Mouse (Mus musculus) heart, embryonic 16.5 days (tissue): Measurements from ENCODE around the gene Pcp4l1. TPM values are rescaled to one million over a fixed set of nuclear protein-coding genes. Genes with fewer than 3 reads are reported as not detected.
"Not testable (repeated sequence)": the region's sequence is repeated elsewhere in the genome, so short reads cannot be mapped to it uniquely, and the experiment has no call there.

Experiments used
- ATAC-seq: fragments of 200-750 bp; cut with Nextera tagmentation; replicated peaks from 2 replicates; pipeline ENCODE4 v1.8.0; 2017; ENCODE audit warnings: moderate number of reproducible peaks; ENCODE audit not compliant: insufficient read depth, low FRiP score; ENCODE audit errors: extremely low read depth
- H3K27ac ChIP-seq: fragments of 300-500 bp; sonication (generic); 2 replicates; pipeline ENCODE4 v1.5.1; 2014; ENCODE audit warnings: mild to moderate bottlenecking, low read length, control low read depth, moderate library complexity
- H3K27me3 ChIP-seq: fragments of 300-500 bp; sonication (generic); 2 replicates; pipeline ENCODE4 v1.6.1; 2014; ENCODE audit warnings: low read length, mixed read lengths; ENCODE audit not compliant: control insufficient read depth, insufficient read depth
- H3K36me3 ChIP-seq: fragments of 300-500 bp; sonication (generic); 2 replicates; pipeline ENCODE4 v1.6.1; 2014; ENCODE audit not compliant: control insufficient read depth, insufficient read depth
- H3K4me1 ChIP-seq: fragments of 300-500 bp; sonication (generic); 2 replicates; pipeline ENCODE4 v1.6.1; 2014; ENCODE audit warnings: low read length, mixed read lengths; ENCODE audit not compliant: control insufficient read depth, insufficient read depth
- H3K4me2 ChIP-seq: fragments of 300-500 bp; sonication (generic); 2 replicates; pipeline ENCODE4 v1.6.1; 2014; ENCODE audit warnings: low read depth, mild to moderate bottlenecking, control low read depth, low read length
- H3K4me3 ChIP-seq: fragments of 300-500 bp; sonication (generic); 2 replicates; pipeline ENCODE4 v1.5.1; 2014; ENCODE audit warnings: mild to moderate bottlenecking, control low read depth, low read length
- H3K9ac ChIP-seq: fragments of 300-500 bp; sonication (generic); 2 replicates; pipeline ENCODE4 v1.6.1; 2014; ENCODE audit warnings: low read length, control low read depth
- H3K9me3 ChIP-seq: fragments of 300-500 bp; sonication (generic); replicated peaks from 2 replicates; pipeline ENCODE4 v1.6.1; 2016; ENCODE audit warnings: low read length; ENCODE audit not compliant: control insufficient read depth
- WGBS: fragments of 180-500 bp; shearing (Covaris S2); extraction: QIAGEN DNeasy Blood & Tissue Kit; methylation state at CpG from one replicate; pipeline ENCODE4 v1.1.7; 2014; 5-methylcytosine and 5-hydroxymethylcytosine counted together
- polyA plus RNA-seq: library from polyadenylated mRNA; unstranded; fragments of >200 nt; fragmentation: Nextera tagmentation; extraction: Ambion mirVana; gene quantifications from 2 replicates; pipeline ENCODE4 v1.2.1, GENCODE M21; 2015

Pcp4l1 gene
- 48.9 and 57.2 TPM in 2 replicates for polyA plus RNA-seq

GRCm38 (mm10) chr1:171195887-171196397 lies at the start of gene Pcp4l1:
Gene Pcp4l1 (minus strand): TSS chr1:171196268.
- no peaks in the 10 kb centered on the region for H3K36me3 ChIP-seq
- no peaks in the 10 kb centered on the region for H3K9me3 ChIP-seq
- peaks cover 32% of the 10 kb centered on the region for H3K4me1 ChIP-seq
- peak within 1 kb of the TSS; percentile 69 for H3K4me3 ChIP-seq
- 2% methylated on average over 33 of the region's 33 CpGs for WGBS
- peak within 1 kb of the TSS; percentile 83 for H3K9ac ChIP-seq
- ATAC-seq: peak; percentile 89
- peak within 1 kb of the TSS; percentile 96 for H3K4me2 ChIP-seq
- peak within 1 kb of the TSS; percentile 30; the same call in 1 of the 2 replicates for H3K27ac ChIP-seq
- H3K27me3 ChIP-seq: peaks cover 8% of the 10 kb centered on the region

DNA sequence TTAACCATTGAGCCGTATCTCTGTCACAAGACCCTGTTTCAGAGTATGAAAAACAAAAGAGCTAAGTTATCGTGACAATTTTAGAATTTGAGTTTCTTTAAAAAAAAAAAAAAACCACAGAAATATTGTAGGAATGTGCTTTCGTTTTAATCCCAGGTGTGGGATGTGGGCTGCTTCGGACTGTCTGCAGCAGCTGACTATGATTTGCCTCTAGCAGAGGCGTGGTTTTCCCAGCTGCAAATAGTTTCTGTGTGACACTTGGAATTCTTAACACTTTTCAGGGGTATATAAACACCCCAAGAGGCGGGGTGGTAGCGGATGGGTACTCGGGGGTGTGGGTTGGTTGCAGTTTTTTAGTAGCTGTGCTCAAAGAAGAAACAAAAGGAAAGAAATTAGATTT lies 49.3 kb upstream of the Pcp4l1 start:
- Histone ChIP-seq H3K4me1 (peaks cover 21% of the 10 kb centered on the region), H3K27me3 (no peaks in the 10 kb centered on the region), H3K9ac (no peak overlapping the region; the same call in 1 of the 2 replicates), H3K4me2 (no peak overlapping the region; the same call in 1 of the 2 replicates), H3K36me3 (peaks cover 26% of the 10 kb centered on the region), H3K9me3 (no peaks in the 10 kb centered on the region), H3K4me3 (no peak overlapping the region), H3K27ac (no peak overlapping the region)
- WGBS: 81% methylated on average over 8 of the region's 8 CpGs
- no peak for ATAC-seq

DNA sequence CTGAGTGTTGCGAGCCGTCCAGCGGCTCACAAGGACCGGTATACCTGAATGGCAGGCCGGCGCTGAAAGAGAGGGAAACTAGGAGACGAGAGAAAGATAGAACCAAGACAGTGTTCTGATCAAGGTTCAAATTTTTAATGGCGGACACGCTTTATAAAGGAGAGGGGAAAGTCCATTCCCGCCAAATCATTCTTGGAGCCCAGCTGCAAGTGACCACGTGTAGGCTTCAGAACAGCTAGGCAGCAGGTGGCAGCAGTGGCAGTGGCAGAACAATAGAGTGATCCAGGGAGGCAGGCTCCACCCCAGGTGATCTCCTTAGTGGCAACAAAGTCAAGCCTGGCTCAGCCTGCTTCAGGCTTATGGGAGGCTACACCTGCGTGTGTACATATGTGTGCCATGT lies 45.9 kb upstream of the Pcp4l1 start:
- not testable (repeated sequence) for H3K4me2 ChIP-seq, H3K9me3 ChIP-seq, H3K27ac ChIP-seq, H3K27me3 ChIP-seq, ATAC-seq, H3K4me3 ChIP-seq, H3K9ac ChIP-seq, H3K4me1 ChIP-seq
- peaks cover 52% of the 10 kb centered on the region for H3K36me3 ChIP-seq
- WGBS: 88% methylated on average over 12 of the region's 12 CpGs

DNA sequence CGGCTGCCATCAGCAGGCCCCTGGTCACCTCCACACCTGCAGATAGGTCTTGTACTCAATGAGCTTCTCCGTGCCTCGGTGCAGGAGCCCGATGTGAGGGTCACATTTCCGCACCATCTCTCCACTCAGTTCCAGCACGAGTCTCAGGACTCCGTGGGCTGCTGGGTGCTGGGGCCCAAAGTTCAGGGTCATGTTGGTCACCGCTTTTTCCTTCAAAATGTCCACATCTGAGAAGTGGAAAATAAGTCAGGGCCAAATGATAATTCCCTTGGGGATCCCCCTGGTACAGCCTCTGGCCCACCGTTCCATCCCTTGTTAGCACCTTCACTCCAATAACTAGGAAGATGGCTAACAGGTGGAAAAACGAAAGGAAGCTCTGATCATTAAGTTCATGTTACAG lies 44.8 kb upstream of the Pcp4l1 start:
- no peak for ATAC-seq
- peaks cover 62% of the 10 kb centered on the region for H3K36me3 ChIP-seq
- peaks cover 6% of the 10 kb centered on the region for H3K4me1 ChIP-seq
- H3K9ac ChIP-seq: no peak overlapping the region
- H3K4me2 ChIP-seq: no peak overlapping the region
- H3K27ac ChIP-seq: no peak overlapping the region
- H3K27me3 ChIP-seq: no peaks in the 10 kb centered on the region
- 88% methylated on average over 10 of the region's 10 CpGs for WGBS
- no peak overlapping the region for H3K4me3 ChIP-seq
- no peaks in the 10 kb centered on the region for H3K9me3 ChIP-seq

DNA sequence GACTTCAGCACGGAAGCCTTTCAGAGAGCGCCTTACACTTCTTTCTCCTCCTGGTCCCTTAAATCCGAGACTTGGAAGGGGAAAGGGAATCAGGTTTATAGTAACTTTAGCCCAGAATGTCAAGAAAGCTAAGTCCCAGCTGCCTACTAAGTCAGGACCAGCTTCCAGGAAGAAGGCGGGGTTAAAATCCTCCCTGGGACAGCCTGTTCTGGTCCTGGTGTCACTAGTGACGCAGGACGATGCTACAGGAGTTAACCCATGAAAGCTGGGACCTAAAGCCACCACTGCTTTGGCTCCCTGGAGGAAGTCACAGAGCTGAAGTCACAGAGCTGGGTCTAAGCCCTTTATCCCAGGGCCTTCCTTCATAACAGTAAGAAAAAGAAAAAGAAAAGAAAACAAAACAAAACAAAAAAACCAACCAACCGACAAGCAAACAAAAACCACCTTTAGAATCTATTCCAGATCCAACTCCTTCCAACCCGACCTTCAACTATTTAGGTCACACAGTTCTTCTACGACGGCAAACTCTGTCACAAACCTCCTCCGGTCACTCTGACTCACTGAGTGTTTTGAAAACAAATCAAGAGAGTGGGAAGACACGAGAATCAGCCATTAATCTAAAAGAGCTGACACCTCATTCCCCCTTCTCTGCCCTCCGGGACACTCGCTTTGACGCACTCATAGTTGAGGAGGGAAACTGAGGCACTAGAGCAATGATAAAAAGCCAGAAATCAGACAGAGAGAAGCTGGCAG lies 44.1 kb upstream of the Pcp4l1 start:
- Histone ChIP-seq H3K4me1 (peaks cover 8% of the 10 kb centered on the region), H3K4me2 (no peak overlapping the region), H3K27me3 (no peaks in the 10 kb centered on the region), H3K27ac (no peak overlapping the region), H3K36me3 (peaks cover 67% of the 10 kb centered on the region), H3K9me3 (no peaks in the 10 kb centered on the region), H3K9ac (no peak overlapping the region), H3K4me3 (no peak overlapping the region)
- 72% methylated on average over 15 of the region's 15 CpGs for WGBS
- no peak for ATAC-seq

DNA sequence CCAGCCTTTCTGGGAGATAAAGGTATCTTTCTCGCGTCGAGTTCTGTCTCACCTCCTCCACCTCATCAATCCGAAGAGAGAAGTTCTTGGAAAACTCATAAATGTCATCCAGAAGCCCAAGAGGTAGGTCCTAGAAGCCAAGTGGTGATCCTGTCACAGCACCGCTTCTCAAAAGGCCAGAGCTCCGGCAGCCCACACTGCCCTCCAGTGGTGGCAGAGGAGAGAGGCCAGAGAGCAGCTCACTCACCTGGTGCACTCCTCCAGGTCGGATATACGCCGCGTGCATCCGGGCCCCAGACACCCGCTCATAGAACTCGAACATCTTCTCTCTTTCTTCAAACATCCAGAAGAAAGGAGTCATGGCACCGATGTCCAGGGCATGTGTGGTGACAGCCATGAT lies 42.4 kb upstream of the Pcp4l1 start:
- ATAC-seq: no peak
- peaks cover 71% of the 10 kb centered on the region for H3K36me3 ChIP-seq
- no peak overlapping the region for H3K4me3 ChIP-seq
- no peak overlapping the region for H3K27ac ChIP-seq
- no peak overlapping the region for H3K9ac ChIP-seq
- WGBS: 77% methylated on average over 14 of the region's 14 CpGs
- H3K4me2 ChIP-seq: no peak overlapping the region
- H3K27me3 ChIP-seq: no peaks in the 10 kb centered on the region
- peaks cover 8% of the 10 kb centered on the region for H3K4me1 ChIP-seq
- H3K9me3 ChIP-seq: no peaks in the 10 kb centered on the region

DNA sequence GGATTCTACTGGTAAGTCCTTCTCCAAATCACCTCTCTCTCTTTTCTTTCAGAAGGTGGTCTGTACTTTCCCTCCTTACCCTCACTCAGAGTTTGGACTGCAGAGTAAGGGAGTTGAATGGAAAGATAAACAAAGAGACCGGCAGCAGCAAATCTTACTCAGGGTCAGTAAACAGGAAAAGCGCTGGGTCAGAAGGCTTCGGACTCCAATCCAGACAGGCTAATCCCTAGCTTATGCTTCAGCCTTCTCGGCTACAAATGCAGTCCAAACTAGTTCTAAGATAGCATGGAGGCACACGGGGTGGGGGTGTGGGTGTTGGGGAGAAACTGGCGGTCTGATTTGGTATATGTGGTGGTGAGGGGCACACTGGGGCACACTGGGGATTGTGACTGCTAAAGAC lies 41.4 kb upstream of the Pcp4l1 start:
- WGBS: 74% methylated on average over 6 of the region's 6 CpGs
- H3K27me3 ChIP-seq: no peaks in the 10 kb centered on the region
- H3K9me3 ChIP-seq: no peaks in the 10 kb centered on the region
- no peak overlapping the region for H3K4me2 ChIP-seq
- no peak overlapping the region for H3K27ac ChIP-seq
- no peak overlapping the region for H3K4me3 ChIP-seq
- H3K9ac ChIP-seq: no peak overlapping the region
- peaks cover 8% of the 10 kb centered on the region for H3K4me1 ChIP-seq
- H3K36me3 ChIP-seq: peaks cover 61% of the 10 kb centered on the region
- no peak for ATAC-seq

DNA sequence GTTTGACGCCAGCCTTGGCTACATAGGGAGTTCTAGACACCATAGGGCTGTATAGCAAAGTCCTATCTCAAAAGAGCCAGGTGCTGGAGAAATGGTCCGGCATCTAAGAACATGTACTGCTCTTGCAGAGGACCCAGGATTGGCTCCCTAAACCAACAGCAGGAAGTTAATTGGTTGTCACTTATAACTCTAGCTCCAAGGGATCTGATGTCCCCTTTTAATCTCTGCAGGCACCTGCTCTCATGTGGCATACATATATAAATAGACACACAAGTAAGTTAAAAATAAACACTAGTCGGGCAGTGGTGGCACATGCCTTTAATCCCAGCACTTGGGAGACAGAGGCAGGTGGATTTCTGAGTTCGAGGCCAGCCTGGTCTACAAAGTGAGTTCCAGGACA lies 39.7 kb upstream of the Pcp4l1 start:
- H3K27ac ChIP-seq: peak overlapping the region; percentile 61; the same call in 1 of the 2 replicates
- WGBS: 45% methylated on average over 4 of the region's 4 CpGs
- peaks cover 54% of the 10 kb centered on the region for H3K36me3 ChIP-seq

GRCm38 (mm10) chr1:171234538-171234937 lies 38.5 kb upstream of the Pcp4l1 start:
- Histone ChIP-seq H3K27ac (0 out of 2 replicates have a peak overlapping the region, but pooled peaks have one; percentile 11), H3K4me1 (peaks cover 8% of the 10 kb centered on the region), H3K9me3 (no peaks in the 10 kb centered on the region), H3K4me2 (no peak overlapping the region), H3K4me3 (no peak overlapping the region), H3K9ac (no peak overlapping the region), H3K36me3 (peaks cover 52% of the 10 kb centered on the region), H3K27me3 (no peaks in the 10 kb centered on the region)
- WGBS: 93% methylated on average over 4 of the region's 4 CpGs
- no peak for ATAC-seq

More for the DNA sequence above, 39.7 kb upstream of the Pcp4l1 start:
- Histone ChIP-seq H3K4me1 (peaks cover 8% of the 10 kb centered on the region), H3K4me2 (no peak overlapping the region), H3K4me3 (no peak overlapping the region), H3K27me3 (no peaks in the 10 kb centered on the region), H3K9me3 (no peaks in the 10 kb centered on the region), H3K9ac (no peak overlapping the region)
- 0 out of 2 replicates have a peak, but pooled peaks have one; percentile 15 for ATAC-seq
